Mouse (Mus musculus) heart, embryonic 11.5 days (tissue): Measurements from ENCODE around the gene Brd7. TPM values are rescaled to one million over a fixed set of nuclear protein-coding genes. Genes with fewer than 3 reads are reported as not detected.

Experiments
- ATAC-seq: fragments of 200-750 bp; cut with Nextera tagmentation; replicated peaks from 2 replicates; pipeline ENCODE4 v1.8.0; 2017; ENCODE audit warnings: moderate library complexity; ENCODE audit not compliant: insufficient number of reproducible peaks, low FRiP score, low TSS enrichment
- H3K27ac ChIP-seq: fragments of 300-500 bp; sonication (generic); 2 replicates; pipeline ENCODE4 v1.5.1; 2014; ENCODE audit warnings: mild to moderate bottlenecking, low read depth, low read length
- H3K27me3 ChIP-seq: fragments of 300-500 bp; sonication (generic); 2 replicates; pipeline ENCODE4 v1.6.1; 2014; ENCODE audit warnings: mild to moderate bottlenecking, low read length, mixed read lengths; ENCODE audit not compliant: control insufficient read depth, insufficient read depth
- H3K36me3 ChIP-seq: fragments of 300-500 bp; sonication (generic); 2 replicates; pipeline ENCODE4 v1.6.1; 2014; ENCODE audit warnings: mild to moderate bottlenecking, low read length, moderate library complexity, mixed read lengths; ENCODE audit not compliant: control insufficient read depth, insufficient read depth
- H3K4me1 ChIP-seq: fragments of 300-500 bp; sonication (generic); 2 replicates; pipeline ENCODE4 v1.6.1; 2014; ENCODE audit warnings: low read length; ENCODE audit not compliant: control insufficient read depth, insufficient read depth
- H3K4me2 ChIP-seq: fragments of 300-500 bp; sonication (generic); 2 replicates; pipeline ENCODE4 v1.6.1; 2014; ENCODE audit warnings: mild to moderate bottlenecking, moderate library complexity
- H3K4me3 ChIP-seq: fragments of 300-500 bp; sonication (generic); 2 replicates; pipeline ENCODE4 v1.5.1; 2014; ENCODE audit warnings: low read depth, low read length
- H3K9ac ChIP-seq: fragments of 300-500 bp; sonication (generic); 2 replicates; pipeline ENCODE4 v1.6.1; 2014; ENCODE audit warnings: mild to moderate bottlenecking, low read depth, low read length, moderate library complexity
- H3K9me3 ChIP-seq: fragments of 300-500 bp; sonication (generic); replicated peaks from 2 replicates; pipeline ENCODE4 v1.6.1; 2016; ENCODE audit warnings: low read length; ENCODE audit not compliant: control insufficient read depth
- WGBS: fragments of 180-500 bp; shearing (Covaris S2); extraction: QIAGEN DNeasy Blood & Tissue Kit; methylation state at CpG from one replicate; pipeline ENCODE4 v1.1.7; 2014; ENCODE audit not compliant: insufficient replicate concordance; 5-methylcytosine and 5-hydroxymethylcytosine counted together
- polyA plus RNA-seq: library from polyadenylated mRNA; unstranded; fragments of >200 nt; fragmentation: Nextera tagmentation; extraction: Ambion mirVana; gene quantifications from 2 replicates; pipeline ENCODE4 v1.2.1, GENCODE M21; 2014

Brd7 gene
- polyA plus RNA-seq, 1 experiment from 2014 or later = 79.7 TPM

DNA sequence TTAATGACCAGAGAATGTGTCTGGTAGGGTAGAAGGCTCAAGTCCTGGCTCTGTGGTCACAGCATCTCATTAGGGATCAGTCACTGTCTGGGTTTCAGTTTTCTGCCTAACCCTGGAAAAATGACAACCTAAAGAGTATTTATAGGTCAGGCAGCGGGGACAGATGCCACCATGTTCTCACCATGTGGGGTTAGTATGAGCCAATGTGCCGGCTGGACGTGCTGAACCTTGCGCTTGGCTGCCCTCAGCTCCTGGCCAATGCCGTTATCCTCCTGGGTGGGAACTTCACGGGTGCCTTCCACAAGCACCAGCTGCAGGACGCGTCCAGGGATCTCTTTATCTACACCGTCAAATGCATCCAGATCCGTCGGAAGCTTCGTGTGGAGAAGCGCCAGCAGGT, 51.7 kb downstream of the Brd7 start:
- 81% methylated on average over 13 of the region's 13 CpGs for WGBS
- no peak overlapping the region for H3K4me2 ChIP-seq
- H3K27ac ChIP-seq = no peak overlapping the region
- no peaks in the 10 kb centered on the region for H3K36me3 ChIP-seq
- ATAC-seq = no peak
- H3K9me3 ChIP-seq = no peaks in the 10 kb centered on the region
- no peaks in the 10 kb centered on the region for H3K4me1 ChIP-seq
- H3K4me3 ChIP-seq = no peak overlapping the region
- H3K27me3 ChIP-seq = peaks cover 11% of the 10 kb centered on the region; the same call in 1 of the 2 replicates
- no peak overlapping the region for H3K9ac ChIP-seq

DNA sequence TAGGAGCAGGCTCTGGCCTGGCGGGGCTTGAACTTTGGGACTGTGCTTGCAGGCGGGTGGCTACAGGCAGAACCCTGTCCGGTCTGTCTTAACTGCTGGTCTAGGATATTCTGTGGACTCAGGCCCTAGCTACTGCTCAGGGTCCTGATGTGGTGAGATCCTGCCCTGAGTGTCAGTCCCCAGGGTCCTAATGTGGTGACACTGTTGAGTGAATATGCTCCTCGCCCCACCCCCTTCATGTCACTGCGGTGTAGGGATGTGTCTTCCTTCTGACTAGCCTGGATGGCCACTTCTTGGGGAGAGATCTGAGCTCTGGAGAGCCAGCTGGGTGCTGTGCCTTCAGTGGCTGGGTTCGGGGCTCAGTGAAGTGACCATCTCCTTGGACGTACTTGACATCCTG, 52.1 kb downstream of the Brd7 start:
- ATAC-seq = no peak
- no peak overlapping the region for H3K4me2 ChIP-seq
- 87% methylated on average over 7 of the region's 7 CpGs for WGBS
- H3K4me1 ChIP-seq = no peaks in the 10 kb centered on the region
- H3K36me3 ChIP-seq = no peaks in the 10 kb centered on the region
- no peaks in the 10 kb centered on the region for H3K9me3 ChIP-seq
- H3K27me3 ChIP-seq = peaks cover 9% of the 10 kb centered on the region; the same call in 1 of the 2 replicates
- H3K27ac ChIP-seq = no peak overlapping the region
- H3K4me3 ChIP-seq = no peak overlapping the region
- no peak overlapping the region for H3K9ac ChIP-seq

DNA sequence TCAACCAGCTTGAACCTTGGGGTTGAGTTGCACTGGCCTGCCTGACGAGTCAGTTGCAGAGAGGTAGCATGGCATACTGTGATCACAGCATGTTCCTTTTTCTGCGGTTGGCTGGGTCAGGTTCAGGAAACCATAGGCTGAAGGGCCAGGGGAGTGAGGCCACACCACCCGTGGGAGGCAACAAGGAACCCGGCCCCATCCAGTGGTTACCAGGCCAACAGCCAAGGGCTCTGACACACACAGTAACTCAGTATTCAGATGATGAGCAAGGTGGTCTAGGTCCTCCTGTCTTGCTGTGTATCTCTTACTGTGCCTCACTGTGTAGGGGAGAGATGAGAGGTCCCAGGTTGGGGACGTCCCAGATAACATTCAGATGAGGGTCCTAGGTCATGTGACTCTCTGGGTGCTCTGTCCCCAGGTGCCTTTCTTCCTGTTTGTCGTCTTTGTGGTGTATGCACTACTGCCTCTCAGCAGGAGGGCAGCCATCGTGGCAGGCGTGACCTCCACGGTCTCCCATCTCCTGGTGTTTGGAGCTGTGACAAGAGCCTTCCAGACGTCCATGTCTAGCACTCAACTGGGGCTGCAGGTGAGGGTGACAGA, 52.6 kb downstream of the Brd7 start:
- Histone ChIP-seq H3K9ac (no peak overlapping the region), H3K4me1 (no peaks in the 10 kb centered on the region), H3K9me3 (no peaks in the 10 kb centered on the region), H3K4me2 (no peak overlapping the region), H3K27ac (no peak overlapping the region), H3K36me3 (no peaks in the 10 kb centered on the region), H3K27me3 (peaks cover 4% of the 10 kb centered on the region; the same call in 1 of the 2 replicates), H3K4me3 (no peak overlapping the region)
- no peak for ATAC-seq
- 69% methylated on average over 10 of the region's 10 CpGs for WGBS

DNA sequence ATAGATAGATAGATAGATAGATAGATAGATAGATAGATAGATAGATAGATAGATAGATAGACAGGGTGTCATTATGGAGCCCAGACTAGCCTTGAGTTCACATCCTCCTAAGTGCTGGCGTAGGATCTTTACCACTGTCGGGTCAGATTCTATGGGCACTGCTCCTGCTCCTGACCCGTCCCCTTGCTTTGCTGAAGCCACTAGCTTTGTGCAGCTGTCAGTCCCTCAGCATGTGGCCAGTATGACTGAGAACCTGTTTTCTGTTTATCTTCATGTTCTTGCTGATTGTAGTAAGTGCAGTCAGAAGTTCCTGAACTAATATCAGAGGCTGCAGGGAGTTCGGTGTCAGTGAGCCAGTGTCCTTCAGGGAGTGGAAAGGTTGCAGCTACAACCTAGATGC, 54.3 kb downstream of the Brd7 start:
- Histone ChIP-seq H3K9me3 (no peaks in the 10 kb centered on the region), H3K36me3 (no peaks in the 10 kb centered on the region), H3K4me3 (no peak overlapping the region), H3K27me3 (peaks cover 3% of the 10 kb centered on the region; the same call in 1 of the 2 replicates), H3K9ac (no peak overlapping the region), H3K27ac (no peak overlapping the region), H3K4me1 (no peaks in the 10 kb centered on the region; the same call in 1 of the 2 replicates), H3K4me2 (no peak overlapping the region)
- ATAC-seq = no peak
- 76% methylated on average over 4 of the region's 4 CpGs for WGBS

DNA sequence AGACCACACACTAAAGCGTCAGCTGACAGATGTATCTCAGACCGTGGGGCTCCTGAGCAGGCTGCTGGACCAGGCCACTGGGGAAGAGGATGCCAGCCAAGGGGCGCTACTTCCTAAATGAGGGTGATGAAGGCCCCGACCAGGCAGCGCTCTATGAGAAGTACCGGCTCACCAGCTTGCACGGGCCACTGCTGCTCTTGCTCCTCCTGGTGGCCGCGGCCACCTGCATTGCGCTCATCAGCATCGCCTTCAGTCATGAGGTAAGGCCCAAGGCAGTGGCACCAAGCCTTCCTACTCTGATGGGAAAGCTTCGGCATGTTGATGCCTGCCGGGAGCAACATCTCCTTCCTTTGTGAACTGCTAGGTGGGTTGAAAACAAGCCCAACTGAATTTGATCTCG, 55.5 kb downstream of the Brd7 start:
- no peak overlapping the region for H3K4me2 ChIP-seq
- no peak overlapping the region for H3K9ac ChIP-seq
- WGBS = 59% methylated on average over 14 of the region's 14 CpGs
- H3K36me3 ChIP-seq = no peaks in the 10 kb centered on the region
- no peaks in the 10 kb centered on the region; the same call in 1 of the 2 replicates for H3K4me1 ChIP-seq
- no peak for ATAC-seq
- no peak overlapping the region for H3K27ac ChIP-seq
- H3K4me3 ChIP-seq = no peak overlapping the region
- no peaks in the 10 kb centered on the region for H3K9me3 ChIP-seq
- no peaks in the 10 kb centered on the region for H3K27me3 ChIP-seq

DNA sequence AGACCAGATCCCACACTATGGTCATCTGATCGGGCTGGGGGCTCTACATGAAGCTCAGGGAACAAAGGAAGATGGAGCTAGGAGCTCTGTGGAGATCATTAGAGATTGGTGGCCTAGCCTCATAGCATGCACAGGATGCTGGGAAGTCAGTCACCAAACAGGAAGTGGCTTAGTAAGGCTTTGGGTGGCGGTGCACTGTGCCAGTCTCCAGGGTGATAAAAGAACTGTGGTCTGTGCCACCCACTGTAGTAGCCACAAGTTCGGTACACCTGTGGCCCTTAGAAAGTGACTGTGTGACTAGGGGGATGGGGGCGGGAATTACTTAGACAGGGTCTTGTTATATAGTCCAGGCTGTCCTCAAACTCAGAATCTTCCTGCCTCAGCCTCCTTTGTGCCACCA, 56.2 kb downstream of the Brd7 start:
- H3K36me3 ChIP-seq = no peaks in the 10 kb centered on the region
- H3K4me2 ChIP-seq = no peak overlapping the region
- WGBS = 74% methylated on average over 4 of the region's 4 CpGs
- H3K9ac ChIP-seq = no peak overlapping the region
- no peaks in the 10 kb centered on the region for H3K27me3 ChIP-seq
- ATAC-seq = no peak
- H3K9me3 ChIP-seq = no peaks in the 10 kb centered on the region
- no peak overlapping the region for H3K4me3 ChIP-seq
- no peak overlapping the region for H3K27ac ChIP-seq
- no peaks in the 10 kb centered on the region; the same call in 1 of the 2 replicates for H3K4me1 ChIP-seq

DNA sequence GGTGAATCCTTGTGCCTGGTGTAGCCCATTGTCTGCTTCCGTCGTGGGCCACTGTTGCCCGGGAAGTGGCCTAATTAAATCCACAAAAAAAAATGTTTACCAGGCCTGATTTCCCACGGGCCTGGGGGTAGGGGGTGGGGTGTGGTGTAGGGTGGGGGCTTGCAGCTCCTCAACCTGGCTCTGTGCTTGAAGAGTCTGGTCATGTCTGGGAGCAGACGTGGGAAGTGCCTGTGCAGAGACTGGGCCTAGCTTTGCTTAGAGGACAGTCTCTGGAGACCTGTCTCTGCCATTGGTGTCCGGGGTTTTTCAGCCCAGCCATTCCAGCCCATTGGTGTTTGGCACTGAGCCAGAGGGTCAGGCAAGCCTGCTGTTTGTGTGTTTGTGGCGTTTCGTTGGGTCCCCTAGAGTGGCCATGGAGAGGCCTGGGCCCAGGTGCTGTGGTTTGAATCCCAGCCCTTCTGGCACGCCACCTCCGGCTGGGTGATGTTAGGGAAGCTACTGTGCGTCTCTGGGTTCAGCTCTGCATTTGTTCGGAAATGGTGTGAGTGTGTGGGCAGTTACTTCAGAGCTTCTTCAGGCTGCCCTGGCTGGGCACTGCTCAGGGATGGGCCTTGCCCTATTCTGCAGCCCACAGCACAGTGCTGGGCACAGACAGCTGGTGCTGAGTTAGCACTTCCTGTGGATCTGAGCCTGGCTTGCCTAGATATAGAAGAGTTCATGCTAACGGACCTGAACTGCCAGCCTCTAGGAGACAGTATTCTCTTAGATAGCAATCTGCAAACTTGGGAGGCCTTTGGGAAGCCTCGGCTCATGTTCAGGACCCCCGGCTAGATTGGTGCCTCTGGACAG, 60.2 kb downstream of the Brd7 start:
- H3K27ac ChIP-seq = no peak overlapping the region
- H3K4me3 ChIP-seq = peak overlapping the region; percentile 8; the same call in 1 of the 2 replicates
- 78% methylated on average over 15 of the region's 15 CpGs for WGBS

DNA sequence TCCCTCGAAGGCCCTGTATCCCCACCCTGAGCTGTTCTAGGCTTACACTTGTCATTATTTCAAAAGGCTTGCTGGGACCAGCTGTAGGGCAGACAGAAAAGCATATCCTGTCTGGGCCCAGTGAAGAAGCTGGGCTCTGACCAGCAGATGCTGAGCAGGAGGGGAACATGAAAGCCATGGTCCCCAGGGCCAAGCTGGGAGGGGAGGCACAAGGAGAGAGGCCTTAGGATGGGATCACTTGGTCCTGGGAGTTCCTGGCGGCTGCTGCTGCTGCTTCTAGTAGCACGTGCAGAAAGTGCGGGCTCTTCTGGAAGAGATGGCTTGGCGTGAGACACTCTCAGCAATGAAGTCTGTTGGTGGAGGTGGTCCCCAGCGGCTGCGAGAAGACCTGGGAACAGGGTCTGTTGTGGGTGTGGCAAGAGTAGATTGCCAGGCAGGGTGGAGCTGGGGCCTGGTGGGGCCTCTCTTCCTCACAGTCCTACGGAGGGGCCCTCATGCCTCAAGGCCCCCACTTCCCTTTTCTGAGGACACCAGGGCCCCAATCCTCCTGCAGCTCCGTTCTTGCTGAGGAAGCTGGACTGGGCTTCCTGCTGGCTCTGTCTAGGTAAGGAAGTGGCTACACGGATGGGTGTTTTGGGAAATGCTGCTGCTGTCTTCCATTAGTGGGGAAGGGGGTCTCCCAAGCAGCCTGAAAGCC, 61.9 kb downstream of the Brd7 start:
- peak; percentile 68; the same call in 1 of the 2 replicates for ATAC-seq

More for the DNA sequence above, 60.2 kb downstream of the Brd7 start:
- ATAC-seq = no peak
- no peak overlapping the region for H3K9ac ChIP-seq
- no peaks in the 10 kb centered on the region for H3K9me3 ChIP-seq
- no peaks in the 10 kb centered on the region for H3K36me3 ChIP-seq
- peaks cover 10% of the 10 kb centered on the region for H3K4me1 ChIP-seq
- peak overlapping the region; percentile 40 for H3K4me2 ChIP-seq
- peaks cover 2% of the 10 kb centered on the region; the same call in 1 of the 2 replicates for H3K27me3 ChIP-seq

More for the DNA sequence above, 61.9 kb downstream of the Brd7 start:
- H3K27ac ChIP-seq = peak overlapping the region; percentile 29; the same call in 1 of the 2 replicates
- H3K4me2 ChIP-seq = peak overlapping the region; percentile 40; the same call in 1 of the 2 replicates
- no peaks in the 10 kb centered on the region for H3K9me3 ChIP-seq
- WGBS = 69% methylated on average over 10 of the region's 10 CpGs
- no peaks in the 10 kb centered on the region for H3K36me3 ChIP-seq
- H3K9ac ChIP-seq = no peak overlapping the region; the same call in 1 of the 2 replicates
- no peak overlapping the region; the same call in 1 of the 2 replicates for H3K4me3 ChIP-seq
- H3K27me3 ChIP-seq = peaks cover 2% of the 10 kb centered on the region; the same call in 1 of the 2 replicates
- peaks cover 10% of the 10 kb centered on the region for H3K4me1 ChIP-seq
